Mouse (Mus musculus) thymus, adult 18-20 months (tissue): ENCODE measurements at regions not wholly inside any gene's neighbourhood (a gene's known extent, or its start where the extent isn't known, plus 50 kb on each side); places are given as distances from the start of the nearest gene placed in this dataset.
"Not testable (repeated sequence)": the region's sequence is repeated elsewhere in the genome, so short reads cannot be mapped to it uniquely, and the experiment has no call there.

Experiments
- DNase-seq, 2 experiments: peaks; one replicate each; pipeline ENCODE4 v3.0.0; 2022; ENCODE audit warnings: mixed read lengths in 2 of 2

GRCm38 (mm10) chr17:49282498-49282897 is 145.7 kb upstream of the Mocs1 start:
- no peak for DNase-seq

DNA sequence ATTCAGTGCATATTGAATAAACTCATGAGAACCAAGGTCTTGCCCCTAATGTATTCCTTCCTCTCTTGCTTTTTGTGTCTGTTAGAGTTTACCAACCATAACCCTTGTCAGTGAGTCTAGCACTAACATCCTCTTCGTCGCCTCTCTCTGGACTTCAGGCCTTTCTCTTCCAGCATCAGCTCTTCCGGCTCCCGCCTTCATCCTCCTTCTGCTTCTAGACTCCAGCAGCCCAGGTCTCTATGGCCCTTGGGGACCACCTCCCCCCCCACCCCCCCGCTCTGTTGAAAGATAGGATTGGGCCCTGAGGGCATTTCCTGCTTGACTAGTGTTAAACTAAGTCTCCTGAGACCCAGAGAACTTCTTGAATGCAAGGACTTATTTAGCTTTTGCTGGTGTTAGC is 144.7 kb upstream of the Mocs1 start:
- DNase-seq: no peak

GRCm38 (mm10) chr17:49291636-49292035 is 136.5 kb upstream of the Mocs1 start:
- DNase-seq: no peak

- no peak for DNase-seq
These were observed 123.7 kb upstream of the Mocs1 start for GRCm38 (mm10) chr17:49304461-49304860.

DNA sequence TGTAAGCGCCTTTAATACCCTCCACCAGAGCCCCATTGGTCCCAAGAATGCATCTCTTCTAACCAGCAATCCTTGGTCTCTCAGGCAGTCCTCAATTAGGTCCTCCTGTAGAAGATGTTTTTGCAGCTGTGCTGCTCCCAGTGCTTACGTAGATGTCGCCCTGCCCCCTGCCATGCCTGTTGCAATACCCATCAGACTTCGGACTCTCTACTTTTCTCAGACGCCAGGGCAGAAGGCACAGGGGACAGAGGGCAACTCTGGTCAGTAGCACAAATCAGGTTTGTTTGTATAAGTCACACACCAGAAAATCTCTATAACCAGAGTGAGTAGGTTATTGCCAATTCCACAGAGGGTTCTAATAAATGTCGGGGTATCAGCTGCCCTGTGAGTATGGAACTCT is 123.0 kb upstream of the Mocs1 start:
- no peak for DNase-seq

- no peak for DNase-seq
These were observed 119.1 kb upstream of the Mocs1 start for GRCm38 (mm10) chr17:49309079-49309478.

GRCm38 (mm10) chr17:49314196-49314595 is 114.0 kb upstream of the Mocs1 start:
- no peak for DNase-seq

GRCm38 (mm10) chr17:49327524-49327923 is 100.6 kb upstream of the Mocs1 start:
- no peak for DNase-seq

DNA sequence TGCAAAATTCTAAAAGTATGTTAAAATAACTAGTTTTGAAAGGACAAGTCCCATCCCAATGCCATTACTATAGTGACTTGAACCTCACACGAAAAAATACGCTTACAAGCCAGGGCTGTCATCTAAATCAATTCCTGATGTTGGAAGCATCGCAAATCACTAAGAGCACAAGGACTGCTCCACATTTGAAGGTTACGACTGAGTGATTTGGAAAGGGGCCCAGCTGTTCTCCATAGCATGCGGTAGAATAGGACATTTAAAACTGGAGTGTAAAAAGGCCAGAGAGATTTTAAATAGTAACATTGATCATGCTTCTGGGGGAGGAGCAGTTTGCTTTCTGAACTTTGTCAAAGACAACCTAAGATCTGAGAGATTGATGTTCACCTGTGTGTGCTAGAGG is 92.8 kb upstream of the Mocs1 start:
- DNase-seq: no peak

GRCm38 (mm10) chr17:49337881-49338280 is 90.3 kb upstream of the Mocs1 start:
- no peak for DNase-seq

- DNase-seq: no peak
These were observed 85.5 kb upstream of the Mocs1 start for GRCm38 (mm10) chr17:49342636-49343035.

GRCm38 (mm10) chr17:49346701-49347100 is 81.5 kb upstream of the Mocs1 start:
- no peak for DNase-seq

DNA sequence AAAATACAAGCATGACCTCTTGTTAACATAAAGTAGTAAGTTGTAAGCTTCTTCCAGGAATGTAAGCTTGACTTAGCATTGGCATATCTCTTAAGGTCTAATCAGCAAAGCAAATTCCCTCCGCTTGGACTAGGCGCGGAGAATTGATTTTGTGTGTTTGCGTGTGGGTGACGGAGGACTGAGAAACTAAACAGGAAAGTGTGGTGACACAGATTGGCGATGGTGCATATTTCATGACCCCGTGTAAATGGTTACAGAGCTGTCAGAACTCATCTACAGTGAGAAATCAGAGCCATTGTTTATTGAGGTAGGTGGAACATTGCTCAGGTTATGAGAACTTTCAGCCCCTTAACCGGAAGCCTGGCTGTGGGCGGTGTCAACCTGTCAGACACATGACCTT is 78.8 kb upstream of the Mocs1 start:
- no peak for DNase-seq

DNA sequence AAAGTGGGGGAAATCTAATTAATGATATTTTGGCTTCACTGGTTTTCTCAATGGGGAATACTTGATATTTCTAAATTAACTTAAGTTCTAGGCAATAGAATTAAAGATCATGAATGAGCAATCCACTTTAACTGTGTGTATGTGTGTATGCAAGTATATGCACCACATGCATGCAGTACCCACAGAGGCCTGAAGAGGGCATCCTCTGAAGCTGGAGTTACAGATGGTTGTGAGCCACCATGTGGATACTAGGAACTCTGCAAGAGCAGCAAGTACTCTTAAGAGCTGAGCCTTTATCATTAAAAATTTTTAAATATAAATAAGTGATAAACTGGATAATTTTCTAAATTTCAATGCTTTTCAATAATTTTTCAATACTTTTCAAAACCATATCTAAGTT is 69.0 kb upstream of the Mocs1 start:
- no peak for DNase-seq

DNA sequence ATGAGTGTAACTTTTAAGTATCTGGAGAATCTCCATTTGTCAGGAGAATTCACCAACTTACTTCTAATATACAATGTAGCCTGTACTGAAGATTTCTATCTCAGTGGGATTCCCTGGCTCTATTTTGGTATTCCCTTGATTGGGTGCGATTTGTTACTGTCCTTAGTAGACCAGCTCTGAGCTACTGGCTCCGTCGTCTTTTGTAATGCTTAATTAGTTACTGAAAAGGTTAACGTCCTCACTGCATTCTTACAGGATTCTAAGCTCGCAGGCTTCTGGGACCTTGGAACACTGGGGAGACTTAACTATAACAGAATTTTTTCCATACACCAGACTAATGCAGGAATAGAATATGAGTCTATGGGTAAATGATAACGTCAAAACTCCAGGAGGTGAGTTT is 67.9 kb upstream of the Mocs1 start:
- not testable (repeated sequence) for DNase-seq

DNA sequence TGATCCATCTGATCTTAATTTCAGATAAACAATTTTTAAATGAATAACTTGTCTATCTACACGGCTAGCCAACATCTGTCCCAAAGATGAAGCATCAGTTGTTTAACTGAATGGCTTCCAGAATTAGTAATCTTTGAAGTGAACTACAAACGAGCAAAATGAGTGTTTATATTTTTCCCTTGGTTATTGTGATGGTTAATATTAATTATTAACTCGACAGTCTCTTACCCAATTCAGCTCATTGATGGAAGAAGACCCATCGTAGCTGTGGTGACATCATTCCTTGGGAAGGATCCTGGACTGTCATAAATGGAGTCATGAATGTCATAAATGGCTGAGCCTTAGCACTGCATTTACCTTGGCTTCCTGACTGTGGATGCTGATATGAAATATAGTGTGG is 60.4 kb upstream of the Mocs1 start:
- DNase-seq: no peak

- DNase-seq: no peak
These were observed 59.5 kb upstream of the Mocs1 start for GRCm38 (mm10) chr17:49368476-49369269.

DNA sequence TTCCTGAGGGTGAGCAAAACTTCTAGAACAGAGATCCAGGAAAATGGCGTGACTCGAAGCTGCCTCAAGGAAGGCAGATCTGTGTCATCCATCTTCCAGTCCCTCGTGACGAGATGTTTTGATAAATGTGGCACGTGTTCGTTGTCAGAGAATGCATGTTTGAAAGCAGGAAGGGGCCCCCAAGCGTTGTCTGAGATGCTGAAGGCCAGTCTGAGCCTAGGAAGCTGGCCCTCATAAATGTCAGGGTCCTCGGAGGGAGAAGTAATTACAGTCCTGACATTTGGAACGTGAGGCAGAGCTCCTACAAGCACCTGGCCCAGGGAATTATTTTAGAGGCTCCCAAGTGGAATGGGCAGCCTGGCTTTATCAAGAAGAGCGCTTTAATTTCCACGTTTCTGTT is 50.5 kb upstream of the Mocs1 start:
- DNase-seq: no peak
